Mouse (Mus musculus) MEL (cell line): ENCODE results near the gene Tas2r143. TPM values are rescaled to one million over a fixed set of nuclear protein-coding genes. Genes with fewer than 3 reads are reported as not detected.

ENCODE experiments used
- DNase-seq: peaks from one replicate; pipeline ENCODE4 v3.0.0; 2011; ENCODE audit warnings: low read depth, low spot score
- H3K27ac ChIP-seq: 2 replicates; pipeline ENCODE4 v1.5.1; 2012; ENCODE audit warnings: low read depth, mild to moderate bottlenecking, control low read depth, low read length, moderate library complexity; ENCODE audit not compliant: control insufficient read depth
- H3K27me3 ChIP-seq, 2 experiments: fragments of 150-350 bp in 1 of 2; sonication (generic) in 1 of 2; 2 replicates each; pipeline ENCODE4 v1.6.1; 2012; ENCODE audit warnings: low read length in 2 of 2, mild to moderate bottlenecking in 2 of 2, improper control_type of control experiment in 1 of 2, moderate library complexity in 1 of 2; ENCODE audit not compliant: insufficient read depth in 2 of 2, control insufficient read depth in 1 of 2
- H3K36me3 ChIP-seq, 2 experiments: 2 replicates each; pipeline ENCODE4 v1.6.1; 2012 to 2014; ENCODE audit warnings: low read length in 2 of 2, improper control_type of control experiment in 1 of 2, inconsistent platforms in 1 of 2, mild to moderate bottlenecking in 1 of 2; ENCODE audit not compliant: insufficient read depth in 2 of 2, control insufficient read depth in 1 of 2
- H3K4me1 ChIP-seq, 2 experiments: fragments of 150-350 bp in 1 of 2; sonication (generic) in 1 of 2; 2 replicates each; pipeline ENCODE4 v1.6.1; 2012; ENCODE audit warnings: low read length in 2 of 2, improper control_type of control experiment in 1 of 2, mild to moderate bottlenecking in 1 of 2; ENCODE audit not compliant: insufficient read depth in 2 of 2, control insufficient read depth in 1 of 2
- H3K4me3 ChIP-seq, 2 experiments: fragments of 150-350 bp in 1 of 2; sonication (generic) in 1 of 2; 2 replicates each; pipeline ENCODE4 v1.5.1; 2012; ENCODE audit warnings: low read depth in 2 of 2, low read length in 2 of 2, mild to moderate bottlenecking in 2 of 2, moderate library complexity in 2 of 2, control low read depth in 1 of 2, improper control_type of control experiment in 1 of 2; ENCODE audit not compliant: control insufficient read depth in 1 of 2, insufficient read depth in 1 of 2
- H3K79me2 ChIP-seq: 2 replicates; pipeline ENCODE4 v1.6.1; 2012; ENCODE audit warnings: mild to moderate bottlenecking, low read length, moderate library complexity; ENCODE audit not compliant: control insufficient read depth, poor library complexity, insufficient read depth
- H3K9ac ChIP-seq: 2 replicates; pipeline ENCODE4 v1.6.1; 2012; ENCODE audit warnings: low read depth, mild to moderate bottlenecking, control low read depth, low read length, moderate library complexity; ENCODE audit not compliant: control insufficient read depth, poor library complexity, severe bottlenecking
- H3K9me3 ChIP-seq: fragments of 150-350 bp; sonication (generic); replicated peaks from 2 replicates; pipeline ENCODE4 v1.6.1; 2012; ENCODE audit warnings: mild to moderate bottlenecking, low read length, improper control_type of control experiment, moderate library complexity; ENCODE audit not compliant: insufficient read depth
- BHLHE40 ChIP-seq: IDR thresholded peaks from 2 replicates; pipeline ENCODE4 v1.6.1; 2012; ENCODE audit warnings: low read depth, mild to moderate bottlenecking, inconsistent platforms, low read length, improper control_type of control experiment, borderline replicate concordance
- E2F4 ChIP-seq: IDR thresholded peaks from 2 replicates; pipeline ENCODE4 v1.6.1; 2011; ENCODE audit warnings: low read depth, low read length, improper control_type of control experiment, borderline replicate concordance
- EP300 ChIP-seq, 2 experiments: IDR thresholded peaks; 2 replicates each; pipeline ENCODE4 v1.6.1; 2011; ENCODE audit warnings: improper control_type of control experiment in 2 of 2, low read length in 2 of 2, low read depth in 1 of 2, mild to moderate bottlenecking in 1 of 2
- GABPA ChIP-seq: IDR thresholded peaks from 2 replicates; pipeline ENCODE4 v1.6.1; 2012; ENCODE audit warnings: low read depth, mild to moderate bottlenecking, inconsistent platforms, low read length, improper control_type of control experiment, moderate library complexity
- GATA1 ChIP-seq: IDR thresholded peaks from 2 replicates; pipeline ENCODE4 v1.6.1; 2011; ENCODE audit warnings: low read depth, low read length, improper control_type of control experiment
- MAZ ChIP-seq: IDR thresholded peaks from 2 replicates; pipeline ENCODE4 v1.6.1; 2012; ENCODE audit warnings: low read depth, mild to moderate bottlenecking, inconsistent platforms, low read length, improper control_type of control experiment
- MEF2A ChIP-seq: IDR thresholded peaks from 2 replicates; pipeline ENCODE4 v1.6.1; 2014; ENCODE audit warnings: low read depth, mild to moderate bottlenecking, inconsistent platforms, low read length, improper control_type of control experiment; ENCODE audit not compliant: poor library complexity, insufficient replicate concordance, severe bottlenecking; ENCODE audit errors: extremely low read depth
- MXI1 ChIP-seq: IDR thresholded peaks from 2 replicates; pipeline ENCODE4 v1.6.1; 2011; ENCODE audit warnings: mild to moderate bottlenecking, low read depth, low read length, improper control_type of control experiment
- MYB ChIP-seq: IDR thresholded peaks from 2 replicates; pipeline ENCODE4 v1.6.1; 2011; ENCODE audit warnings: mild to moderate bottlenecking, low read depth, low read length, improper control_type of control experiment
- MYC ChIP-seq: IDR thresholded peaks from 2 replicates; pipeline ENCODE4 v1.6.1; 2011; ENCODE audit warnings: low read depth, mild to moderate bottlenecking, low read length, improper control_type of control experiment, moderate library complexity
- NELFE ChIP-seq: IDR thresholded peaks from 2 replicates; pipeline ENCODE4 v1.6.1; 2011; ENCODE audit warnings: low read depth, low read length, improper control_type of control experiment
- NRF1 ChIP-seq: IDR thresholded peaks from 2 replicates; pipeline ENCODE4 v1.6.1; 2014; ENCODE audit warnings: low read depth, mild to moderate bottlenecking, inconsistent platforms, low read length, improper control_type of control experiment, moderate library complexity; ENCODE audit not compliant: poor library complexity, insufficient read depth, severe bottlenecking
- POLR2A ChIP-seq, 2 experiments: IDR thresholded peaks; 2 replicates each; pipeline ENCODE4 v1.6.1; 2011 to 2012; ENCODE audit warnings: low read length in 2 of 2, mild to moderate bottlenecking in 2 of 2, control low read depth in 1 of 2, improper control_type of control experiment in 1 of 2, low read depth in 1 of 2, moderate library complexity in 1 of 2; ENCODE audit not compliant: control insufficient read depth in 1 of 2, insufficient read depth in 1 of 2, poor library complexity in 1 of 2
- POLR2AphosphoS2 ChIP-seq: IDR thresholded peaks from 2 replicates; pipeline ENCODE4 v1.6.1; 2011; ENCODE audit warnings: low read length, improper control_type of control experiment
- RAD21 ChIP-seq: IDR thresholded peaks from 2 replicates; pipeline ENCODE4 v1.6.1; 2011; ENCODE audit warnings: mild to moderate bottlenecking, low read depth, low read length, improper control_type of control experiment
- RCOR1 ChIP-seq: IDR thresholded peaks from 2 replicates; pipeline ENCODE4 v1.6.1; 2012; ENCODE audit warnings: low read depth, mild to moderate bottlenecking, inconsistent platforms, low read length, improper control_type of control experiment
- TAL1 ChIP-seq: IDR thresholded peaks from 2 replicates; pipeline ENCODE4 v1.6.1; 2012; ENCODE audit warnings: mild to moderate bottlenecking, inconsistent platforms, low read length, moderate library complexity, mixed read lengths
- ZNF384 ChIP-seq: IDR thresholded peaks from 2 replicates; pipeline ENCODE4 v1.6.1; 2012; ENCODE audit warnings: low read depth, mild to moderate bottlenecking, inconsistent platforms, low read length, improper control_type of control experiment
- polyA plus RNA-seq, 2 experiments: library from polyadenylated mRNA; stranded (reverse) in 1 of 2; unstranded in 1 of 2; fragments of >175 nt in 1 of 2; fragments of >200 nt in 1 of 2; gene quantifications; 2 replicates each; pipeline versions ENCODE4 v1.2.1 to v1.2.4; 2012; ENCODE audit warnings: low replicate concordance in 2 of 2, low read depth in 1 of 2; ENCODE audit not compliant: insufficient read length in 2 of 2, insufficient read depth in 1 of 2, missing spikeins in 1 of 2
- total RNA-seq: library from RNA; depleted of rRNA; stranded (reverse); fragments of 300-350 nt; gene quantifications from 2 replicates; pipeline ENCODE4 v1.2.3, GENCODE M21; 2012

Tas2r143 gene
- total and polyA plus RNA-seq, 3 experiments, result not detected

DNA sequence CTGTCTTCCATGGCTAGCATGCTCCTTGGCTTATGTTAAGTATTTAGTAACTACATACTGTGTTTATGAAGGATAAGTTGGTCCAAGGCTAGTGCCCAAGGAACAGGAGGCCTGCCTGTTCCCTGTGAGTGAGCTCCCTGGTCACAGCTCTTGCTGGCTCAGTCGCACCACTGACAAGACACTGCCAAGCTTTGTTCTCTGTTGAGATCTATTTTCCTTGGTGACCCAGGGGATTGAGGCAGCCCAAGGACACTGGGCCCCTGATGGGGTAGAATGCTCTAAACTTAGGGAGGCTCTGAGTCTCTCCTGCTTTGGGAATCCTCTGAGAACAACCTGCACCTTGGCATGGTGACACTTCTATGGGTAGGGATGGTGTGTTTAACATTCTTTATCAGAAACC is 38.0 kb upstream of the Tas2r143 start:
- Histone ChIP-seq H3K36me3 (peaks cover 0 to 2% of the 10 kb centered on the region in 2 experiments; a peak in 2 of 4 replicates), H3K27ac (no peak overlapping the region)

DNA sequence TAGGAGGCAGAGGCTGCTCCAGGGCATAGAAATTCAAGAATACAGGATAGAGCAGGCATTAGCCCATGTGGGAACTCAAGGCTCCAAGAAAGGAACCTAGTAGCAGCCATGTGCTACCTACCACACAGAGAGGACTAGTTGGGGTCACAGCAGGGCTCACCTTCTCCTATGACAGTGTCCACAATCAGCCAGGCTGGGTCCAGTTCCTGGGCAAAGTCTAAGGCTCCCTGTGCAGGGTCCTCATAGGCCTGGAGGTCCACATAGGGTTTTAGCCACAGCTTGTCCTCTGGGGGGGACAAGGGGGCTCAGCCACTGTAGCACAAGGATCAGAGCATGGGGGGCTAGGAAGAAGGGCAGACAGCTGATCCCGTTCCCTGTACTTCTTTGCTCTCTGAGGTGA is 37.5 kb upstream of the Tas2r143 start:
- Histone ChIP-seq H3K36me3 (peaks cover 0 to 2% of the 10 kb centered on the region in 2 experiments; a peak in 2 of 4 replicates), H3K27ac (no peak overlapping the region), H3K9ac (no peak overlapping the region), H3K4me1 (peaks cover 0 to 11% of the 10 kb centered on the region in 2 experiments; a peak in 2 of 4 replicates), H3K27me3 (no peaks in the 10 kb centered on the region), H3K9me3 (no peaks in the 10 kb centered on the region), H3K79me2 (no peaks in the 10 kb centered on the region), H3K4me3 (no peak overlapping the region)
- TF ChIP-seq GABPA (no peak), POLR2A (IDR thresholded peaks at IDR 0.05; ENCODE audit: control insufficient read depth in 1 of 2, insufficient read depth in 1 of 2, low read depth in 1 of 2, low read length in 2 of 2, poor library complexity in 1 of 2) (no peak), EP300 (IDR thresholded peaks at IDR 0.05; ENCODE audit: low read depth in 1 of 2, low read length in 2 of 2) (no peak), MYC (no peak), NRF1 (no peak), BHLHE40 (no peak), MAZ (no peak)
- DNase-seq, result no peak

More for the DNA sequence above, 38.0 kb upstream of the Tas2r143 start:
- Histone ChIP-seq H3K4me3 (no peak overlapping the region), H3K79me2 (no peaks in the 10 kb centered on the region), H3K27me3 (no peaks in the 10 kb centered on the region), H3K9me3 (no peaks in the 10 kb centered on the region), H3K9ac (no peak overlapping the region), H3K4me1 (peaks cover 0 to 11% of the 10 kb centered on the region in 2 experiments; a peak in 2 of 4 replicates)
- DNase-seq, result no peak
- TF ChIP-seq RCOR1 (no peak), GATA1 (no peak), TAL1 (no peak), ZNF384 (no peak), RAD21 (no peak), MYB (no peak), NRF1 (no peak), E2F4 (no peak), POLR2AphosphoS2 (no peak), MXI1 (no peak), NELFE (no peak), MEF2A (no peak), GABPA (no peak), BHLHE40 (no peak), MYC (no peak)
- TF ChIP-seq, all 39 proteins: peak for 0
